Mouse (Mus musculus): ENCODE measurements around the gene Acap1.
"Not testable (repeated sequence)": the region's sequence is repeated elsewhere in the genome, so short reads cannot be mapped to it uniquely, and the experiment has no call there.

Gene Acap1

DNA sequence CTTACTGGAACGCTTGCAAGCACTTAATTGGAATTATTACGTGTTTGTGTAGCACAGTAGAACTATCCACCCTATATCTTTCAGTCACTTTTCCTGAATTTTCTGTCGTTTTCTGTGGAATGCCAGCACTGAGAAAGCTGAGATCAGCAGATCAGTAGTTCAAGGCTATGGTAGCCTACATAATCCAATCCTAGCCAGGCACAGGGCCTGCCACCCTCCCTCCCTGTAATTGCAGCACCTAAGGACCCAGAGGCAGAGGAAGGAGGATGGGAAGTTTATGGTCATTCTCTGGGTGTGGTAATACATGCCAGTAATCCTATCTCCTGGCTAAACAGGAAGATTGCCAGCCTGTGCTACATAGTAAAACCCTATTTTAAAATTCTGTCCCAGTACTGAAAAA lies 27.5 kb upstream of the Acap1 start:
- in situ Hi-C loops (cut with MboI; ENCODE audit: unreplicated experiment in 2 of 2) = loop anchor here (5.0 kb wide), 2 partner anchors 40 to 250 kb away; partner anchors contain the start of genes Kctd11 (in 2 of the 2) and Eif4a1 (in 1 of the 2)

DNA sequence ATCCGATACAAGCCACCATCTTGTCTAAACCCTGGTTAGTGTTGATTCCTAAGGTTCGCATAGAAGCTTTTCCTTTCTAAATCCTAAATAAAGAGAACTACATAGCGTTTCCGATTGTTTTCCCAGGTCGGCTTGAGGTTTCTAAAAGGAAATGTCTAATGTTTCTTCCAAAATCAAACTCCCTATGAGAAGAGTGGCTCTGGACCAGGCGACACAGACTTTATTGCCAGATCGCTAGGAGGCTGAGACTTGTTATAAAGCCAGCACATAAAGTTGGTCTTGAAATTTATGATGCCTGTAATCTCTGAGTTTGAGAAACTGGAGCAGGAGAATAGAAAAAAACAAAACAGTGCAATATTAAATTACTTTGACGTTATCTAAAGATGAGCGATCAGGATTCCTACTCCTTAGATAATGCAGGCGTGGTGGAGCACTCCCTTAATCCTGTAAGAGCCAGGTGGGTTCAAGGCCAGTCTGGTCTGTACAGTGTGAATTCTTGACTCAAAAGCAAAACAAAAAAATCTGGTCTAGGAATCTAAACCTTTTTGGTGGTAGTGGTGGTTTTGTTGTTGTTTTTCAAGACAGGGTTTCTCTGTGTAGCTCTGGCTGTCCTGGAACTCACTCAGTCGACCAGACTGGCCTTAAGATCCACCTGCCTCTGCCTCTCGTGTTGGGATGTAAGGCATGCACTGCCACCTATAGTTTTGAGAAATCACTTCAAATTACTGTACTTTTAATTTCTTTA lies 26.8 kb upstream of the Acap1 start:
- in situ Hi-C loops (cut with MboI; ENCODE audit: unreplicated experiment in 2 of 2) = loop anchor here (5.0 kb wide), 2 partner anchors 40 to 250 kb away; partner anchors contain the start of genes Kctd11 (in 2 of the 2) and Eif4a1 (in 1 of the 2)

DNA sequence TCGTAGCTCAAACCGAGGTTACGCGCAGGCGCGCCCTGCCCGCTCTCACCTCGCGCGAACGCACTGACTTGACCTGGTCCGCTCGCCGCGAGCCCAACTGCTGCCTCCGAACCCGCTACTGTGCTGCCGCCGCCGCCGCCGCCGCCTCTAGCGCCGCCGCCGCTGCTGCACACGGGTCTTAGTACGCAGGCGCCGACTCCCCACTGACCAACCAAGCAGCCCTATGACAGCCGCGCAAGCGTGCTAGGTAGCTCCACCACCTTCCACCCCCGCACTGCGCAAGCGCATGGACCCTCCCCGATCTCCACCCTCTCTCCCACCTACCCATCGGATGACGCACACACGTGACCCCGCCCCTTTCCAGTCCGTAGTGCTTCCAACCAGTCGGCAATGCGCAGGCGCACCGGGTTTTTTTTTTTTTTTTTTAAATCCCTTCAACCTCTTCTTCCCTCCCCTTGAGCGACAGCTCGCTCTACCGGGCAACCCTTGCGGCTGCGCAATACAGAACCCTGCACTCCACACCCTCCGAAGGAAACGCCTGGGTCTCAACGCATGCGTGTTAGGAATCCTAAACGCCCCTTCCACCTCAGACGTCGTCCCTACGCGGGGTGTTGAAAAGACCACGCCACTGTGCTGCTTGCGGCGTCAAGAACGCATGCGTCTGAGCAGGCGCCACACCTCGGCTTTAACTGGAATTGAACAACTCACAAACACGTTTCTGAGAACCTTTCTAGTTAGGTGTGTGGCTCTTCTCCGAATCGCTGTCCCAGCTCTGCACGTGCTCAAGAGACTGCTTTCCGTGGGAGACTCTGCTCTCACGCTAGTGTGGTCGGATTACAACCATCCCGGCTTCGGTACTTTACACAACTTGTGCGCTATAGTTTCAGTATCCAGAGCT lies 26.0 kb upstream of the Acap1 start, which contains the start of gene Eif5a:
TSS of gene Eif5a (minus strand) at position 845 of the 898 bp plus-strand sequence.
- in situ Hi-C loops (cut with MboI; ENCODE audit: unreplicated experiment in 2 of 2) = loop anchor here (5.0 kb wide), 2 partner anchors 39 to 249 kb away; partner anchors contain the start of genes Kctd11 (in 2 of the 2) and Eif4a1 (in 1 of the 2)

DNA sequence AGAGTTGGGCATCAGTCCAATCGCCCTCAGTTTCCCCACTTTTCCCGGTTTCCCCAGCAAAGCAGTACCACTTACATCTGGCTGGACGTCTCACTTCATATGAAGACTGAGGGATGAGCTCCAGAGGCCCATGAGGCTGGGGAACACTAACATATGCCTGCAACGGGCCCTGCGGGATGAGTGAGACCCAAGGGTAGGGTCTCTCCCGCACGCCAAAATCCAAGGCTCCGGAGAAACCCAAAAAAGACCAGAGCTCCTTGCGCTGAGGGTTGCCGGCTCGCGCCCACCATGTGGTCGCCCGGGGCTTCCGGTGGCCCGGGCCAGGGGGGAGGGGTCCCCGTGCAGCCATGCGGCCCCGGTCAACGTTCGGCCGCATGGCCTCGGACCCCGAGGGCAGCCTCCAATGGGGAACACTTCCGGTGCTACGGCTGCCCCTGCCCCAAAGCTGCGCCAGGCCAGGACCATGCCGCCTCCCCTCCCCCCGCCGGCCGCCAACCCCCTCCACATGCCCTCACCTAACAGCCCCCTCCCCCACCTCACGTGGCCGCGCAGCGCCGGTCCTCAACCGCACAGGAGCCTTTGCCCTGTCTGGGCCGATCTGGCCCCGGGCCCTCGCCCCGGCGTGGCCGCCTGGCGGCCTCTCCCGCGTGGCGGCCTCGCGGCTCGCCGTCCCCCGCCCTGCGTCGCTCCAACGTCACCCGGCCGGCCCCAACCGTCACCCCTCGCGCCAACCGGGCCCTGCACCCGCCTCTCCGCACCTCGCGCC lies 25.1 kb upstream of the Acap1 start:
- in situ Hi-C loops (cut with MboI; ENCODE audit: unreplicated experiment in 2 of 2) = loop anchor here (5.0 kb wide), 2 partner anchors 38 to 248 kb away; partner anchors contain the start of genes Kctd11 (in 2 of the 2) and Eif4a1 (in 1 of the 2)

DNA sequence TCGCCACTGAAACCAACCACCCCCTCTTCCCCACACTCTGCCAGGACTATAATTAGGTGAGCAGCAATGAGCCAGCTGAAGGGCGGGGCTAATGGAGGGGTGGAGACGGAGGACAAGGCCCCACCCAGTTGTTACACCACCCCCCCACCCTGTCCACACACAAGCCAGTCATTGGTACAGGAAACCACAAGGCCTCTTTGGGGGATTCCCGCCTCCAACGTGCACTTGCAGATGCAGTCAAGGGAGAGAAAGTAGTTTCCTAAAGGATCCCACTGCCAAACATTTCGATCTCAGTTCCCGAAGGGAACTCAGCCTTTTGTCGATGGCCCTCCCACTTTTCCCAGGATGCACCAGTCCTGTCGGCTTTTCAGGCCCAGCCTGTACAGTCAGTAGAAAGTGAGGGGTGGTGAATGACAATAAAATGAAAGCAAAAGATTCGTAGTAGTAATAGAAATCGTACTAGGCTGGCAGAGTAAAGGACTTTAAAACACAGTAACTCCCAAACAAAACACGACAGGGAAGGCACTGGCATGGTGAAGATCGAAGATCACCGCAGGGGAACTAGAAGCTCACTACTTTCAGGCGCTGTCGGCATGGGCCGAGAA lies 24.4 kb upstream of the Acap1 start:
- in situ Hi-C loops (cut with MboI; ENCODE audit: unreplicated experiment in 2 of 2) = loop anchor here (5.0 kb wide), 2 partner anchors 37 to 247 kb away; partner anchors contain the start of genes Kctd11 (in 2 of the 2) and Eif4a1 (in 1 of the 2)

DNA sequence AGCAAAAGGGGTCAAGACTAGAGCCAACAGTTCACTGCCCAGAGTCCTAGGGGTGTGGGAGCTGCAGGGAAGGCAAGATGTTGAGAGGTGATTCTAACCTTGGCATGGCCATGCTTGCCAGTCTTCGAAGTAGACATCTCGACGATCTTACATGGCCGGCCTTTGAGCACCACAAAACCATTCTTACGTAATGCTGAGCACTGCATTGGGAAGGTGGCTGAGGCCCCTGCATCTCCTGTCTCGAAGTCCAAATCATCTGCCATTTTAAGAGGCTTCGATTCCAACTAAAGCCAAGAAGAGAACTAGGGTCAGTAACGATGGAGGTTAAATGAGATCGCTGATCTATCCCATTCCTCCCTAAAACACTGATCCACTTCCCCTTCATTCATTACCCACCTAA lies 23.7 kb upstream of the Acap1 start:
- in situ Hi-C loops (cut with MboI; ENCODE audit: unreplicated experiment in 2 of 2) = no loop called here

DNA sequence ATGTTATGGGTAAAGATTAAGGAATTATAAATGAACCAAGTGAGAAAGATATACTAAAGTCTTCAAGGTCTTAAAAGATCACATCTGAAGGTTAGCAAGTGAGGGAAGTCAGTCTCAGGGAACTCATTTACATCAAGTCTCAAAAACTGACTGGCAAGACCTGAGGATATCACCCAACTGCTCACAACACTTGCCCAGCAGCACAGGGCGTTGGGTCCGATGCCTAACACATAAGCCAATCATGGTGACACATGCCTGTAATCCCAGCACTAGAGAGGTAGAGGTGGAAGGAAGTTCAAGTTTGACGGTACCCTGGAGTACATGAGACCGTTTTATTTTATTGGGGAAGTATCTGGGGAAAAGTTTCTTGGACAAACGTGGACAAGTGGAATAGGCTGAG lies 22.8 kb upstream of the Acap1 start:
- in situ Hi-C loops (cut with MboI; ENCODE audit: unreplicated experiment in 2 of 2) = no loop called here

DNA sequence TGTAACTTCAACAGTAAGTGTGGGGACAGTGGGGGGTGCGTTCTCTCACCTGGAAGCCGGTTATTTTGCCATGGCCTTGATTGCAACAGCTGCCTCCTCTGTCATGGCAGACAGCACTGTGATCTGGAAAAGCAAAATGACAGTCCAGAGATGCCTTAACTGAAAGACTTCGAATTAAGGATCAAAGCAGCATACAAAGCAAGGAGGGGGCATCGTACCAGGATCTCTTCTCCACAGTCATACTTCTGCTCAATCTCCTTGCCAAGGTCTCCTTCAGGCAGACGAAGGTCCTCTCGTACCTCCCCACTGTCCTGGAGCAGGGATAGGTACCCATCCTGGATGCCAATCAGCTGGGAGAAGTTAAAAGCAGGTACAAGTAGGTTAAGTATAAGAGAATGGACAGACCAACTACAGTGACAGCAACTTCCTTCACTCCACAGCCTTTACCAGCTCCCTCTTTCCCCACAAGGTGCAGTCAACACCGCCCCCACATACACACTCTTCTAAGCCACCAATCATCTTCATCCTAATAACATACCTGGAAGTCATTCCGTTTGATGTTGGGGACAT lies 22.1 kb upstream of the Acap1 start:
- in situ Hi-C loops (cut with MboI; ENCODE audit: unreplicated experiment in 2 of 2) = no loop called here

DNA sequence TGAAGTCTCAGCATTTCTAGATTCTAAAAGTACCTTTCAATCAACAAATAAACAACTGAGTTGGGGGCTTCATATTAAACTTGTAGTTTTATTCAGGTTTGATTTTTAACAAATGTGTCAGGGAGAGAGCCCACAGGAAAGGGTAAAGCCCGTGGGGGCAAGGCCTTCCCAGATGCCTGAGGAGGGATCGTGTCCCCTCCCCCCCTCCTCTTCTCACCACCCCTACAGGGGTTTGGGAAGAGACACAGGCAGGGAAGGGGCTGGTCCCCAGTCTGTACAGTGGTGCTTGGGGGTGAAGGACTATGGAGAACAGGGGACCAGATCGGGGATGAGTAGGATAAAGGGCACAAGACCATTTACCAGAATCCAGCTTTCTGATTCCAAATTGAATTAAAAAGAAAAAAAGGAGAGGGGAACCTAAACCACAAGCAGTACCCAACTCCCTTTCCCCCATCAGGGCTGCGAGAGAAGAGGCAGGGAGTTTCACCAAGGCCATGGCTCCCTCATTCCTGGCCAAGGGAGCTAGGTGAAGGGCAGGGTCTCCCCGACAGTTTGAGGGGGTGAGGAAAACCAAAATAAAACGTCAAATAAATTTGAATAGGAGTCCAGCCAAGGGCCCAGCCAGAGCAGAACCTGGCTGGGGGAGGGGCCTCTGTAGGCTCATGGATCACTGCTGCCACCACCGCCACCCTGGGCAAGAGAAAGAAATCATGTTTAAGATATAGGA lies 21.5 kb upstream of the Acap1 start:
- in situ Hi-C loops (cut with MboI; ENCODE audit: unreplicated experiment in 2 of 2) = not testable (repeated sequence)

DNA sequence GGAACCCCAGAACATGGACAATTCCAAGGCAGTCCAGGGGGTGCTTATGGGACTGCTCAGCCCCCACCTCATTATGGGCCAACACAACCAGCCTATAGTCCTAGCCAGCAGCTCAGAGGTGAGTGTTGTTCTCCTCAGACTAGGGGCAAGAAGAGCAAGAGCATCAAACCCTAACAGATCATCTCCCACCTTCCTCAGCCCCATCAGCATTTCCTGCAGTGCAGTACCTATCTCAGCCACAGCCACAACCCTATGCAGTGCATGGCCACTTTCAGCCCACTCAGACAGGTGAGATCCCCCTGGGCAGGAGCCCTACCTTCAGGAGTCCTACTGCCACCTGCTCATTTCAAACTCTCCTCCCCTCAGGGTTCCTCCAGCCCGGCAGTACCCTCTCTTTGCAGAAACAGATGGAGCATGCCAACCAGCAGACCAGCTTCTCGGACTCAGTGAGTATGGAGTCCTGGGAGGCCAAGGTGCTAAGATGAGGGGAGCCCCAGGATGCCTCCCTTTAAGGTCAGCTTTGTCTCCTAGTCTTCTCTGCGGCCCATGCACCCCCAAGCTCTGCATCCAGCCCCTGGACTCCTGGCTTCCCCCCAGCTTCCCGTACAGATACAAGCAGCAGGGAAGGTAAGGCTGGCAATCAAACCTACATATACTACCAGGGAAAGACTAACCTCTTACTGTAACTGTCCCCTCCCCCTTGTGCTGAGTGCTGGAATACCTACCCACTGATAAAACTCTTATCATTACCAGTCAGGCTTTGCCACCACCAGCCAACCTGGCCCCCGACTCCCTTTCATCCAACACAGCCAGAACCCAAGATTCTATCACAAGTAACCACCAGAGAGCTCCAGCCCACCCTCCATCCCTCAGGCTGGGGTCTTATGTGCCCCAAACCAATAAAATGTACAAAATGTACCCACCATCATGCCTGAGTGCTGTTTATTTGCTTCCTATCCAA lies 20.6 kb upstream of the Acap1 start:
- in situ Hi-C loops (cut with MboI; ENCODE audit: unreplicated experiment in 2 of 2) = no loop called here

DNA sequence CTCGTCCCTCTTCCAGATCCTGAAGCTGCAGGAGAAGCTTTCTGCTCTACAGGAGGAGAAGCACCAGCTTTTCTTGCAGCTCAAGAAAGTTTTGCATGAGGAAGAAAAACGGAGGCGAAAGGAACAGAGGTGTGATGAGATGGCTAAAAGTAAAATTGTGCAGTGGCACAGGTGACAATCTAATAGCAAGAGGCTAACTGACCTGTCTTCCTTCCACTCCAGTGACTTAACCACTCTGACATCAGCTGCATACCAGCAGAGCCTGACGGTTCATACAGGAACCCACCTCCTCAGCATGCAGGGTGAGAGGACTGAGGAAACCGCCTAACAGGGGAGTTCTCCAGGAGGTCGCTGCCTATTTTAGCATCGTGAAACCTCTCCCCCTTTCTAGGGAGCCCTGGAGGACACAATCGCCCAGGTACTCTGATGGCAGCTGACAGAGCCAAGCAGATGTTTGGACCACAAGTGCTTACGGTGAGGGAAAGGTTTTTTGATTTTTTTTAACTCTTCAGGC lies 19.6 kb upstream of the Acap1 start:
- in situ Hi-C loops (cut with MboI; ENCODE audit: unreplicated experiment in 2 of 2) = no loop called here

DNA sequence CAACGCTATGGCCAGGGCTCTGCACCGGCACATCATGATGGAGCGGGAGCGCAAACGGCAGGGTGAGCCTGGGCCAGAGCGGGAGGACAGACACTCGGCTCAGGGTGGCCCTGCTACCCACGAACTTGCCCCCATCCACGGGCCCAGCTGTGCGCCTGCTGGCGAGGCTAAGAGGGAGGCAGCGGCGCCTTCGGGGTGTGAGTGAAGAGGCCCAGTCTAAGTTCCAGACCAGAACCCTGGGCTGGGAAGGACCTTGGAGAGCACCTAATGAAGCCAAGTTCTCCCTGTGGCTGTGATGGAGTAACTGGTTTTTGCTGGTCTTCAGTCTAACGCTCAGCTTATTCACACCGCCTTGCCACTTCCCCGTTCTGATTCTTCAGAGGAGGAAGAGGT lies 19.0 kb upstream of the Acap1 start:
- in situ Hi-C loops (cut with MboI; ENCODE audit: unreplicated experiment in 2 of 2) = no loop called here

DNA sequence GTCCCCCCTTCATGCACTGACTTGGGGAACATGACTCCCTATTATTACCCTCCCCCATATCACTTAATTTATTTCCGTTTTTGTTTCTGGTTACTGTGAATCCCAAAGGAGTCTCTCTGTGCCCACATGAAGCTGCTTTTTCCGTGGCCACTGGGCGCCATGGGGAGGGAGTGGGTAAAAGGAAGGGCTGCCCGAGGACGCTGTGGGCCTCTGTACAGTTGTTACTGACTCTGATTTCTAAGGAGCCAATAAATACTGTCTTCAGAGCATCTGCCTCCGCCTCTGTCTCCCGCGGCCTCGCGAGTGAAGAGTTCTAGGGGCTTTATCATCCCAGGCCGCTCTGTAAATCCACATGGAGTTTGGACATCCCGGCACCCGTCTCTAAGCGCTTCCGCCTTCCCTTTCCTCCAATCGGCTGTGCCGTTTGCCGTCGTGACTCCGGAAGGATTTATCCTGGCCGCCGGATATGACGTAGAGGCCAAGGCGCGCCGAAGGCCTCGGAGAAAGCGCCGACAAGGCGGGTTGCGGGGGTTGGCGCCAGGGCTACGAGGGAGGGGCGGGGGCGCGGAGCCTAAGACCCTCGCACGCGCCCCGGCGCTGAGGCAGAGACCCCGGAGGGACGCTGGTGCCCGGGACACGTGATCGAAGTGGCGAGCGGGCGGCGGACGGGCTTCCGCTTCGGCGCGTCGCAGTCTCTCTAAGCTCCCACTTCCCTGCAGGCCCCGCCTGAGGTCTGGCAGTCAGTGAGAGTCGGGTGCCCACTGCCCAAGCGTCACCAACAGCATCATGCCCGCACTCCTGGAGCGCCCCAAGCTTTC lies 18.4 kb upstream of the Acap1 start, which contains the start of gene Gps2:
TSS of gene Gps2 (plus strand) at position 335 of the 818 bp plus-strand sequence.
- in situ Hi-C loops (cut with MboI; ENCODE audit: unreplicated experiment in 2 of 2) = no loop called here

DNA sequence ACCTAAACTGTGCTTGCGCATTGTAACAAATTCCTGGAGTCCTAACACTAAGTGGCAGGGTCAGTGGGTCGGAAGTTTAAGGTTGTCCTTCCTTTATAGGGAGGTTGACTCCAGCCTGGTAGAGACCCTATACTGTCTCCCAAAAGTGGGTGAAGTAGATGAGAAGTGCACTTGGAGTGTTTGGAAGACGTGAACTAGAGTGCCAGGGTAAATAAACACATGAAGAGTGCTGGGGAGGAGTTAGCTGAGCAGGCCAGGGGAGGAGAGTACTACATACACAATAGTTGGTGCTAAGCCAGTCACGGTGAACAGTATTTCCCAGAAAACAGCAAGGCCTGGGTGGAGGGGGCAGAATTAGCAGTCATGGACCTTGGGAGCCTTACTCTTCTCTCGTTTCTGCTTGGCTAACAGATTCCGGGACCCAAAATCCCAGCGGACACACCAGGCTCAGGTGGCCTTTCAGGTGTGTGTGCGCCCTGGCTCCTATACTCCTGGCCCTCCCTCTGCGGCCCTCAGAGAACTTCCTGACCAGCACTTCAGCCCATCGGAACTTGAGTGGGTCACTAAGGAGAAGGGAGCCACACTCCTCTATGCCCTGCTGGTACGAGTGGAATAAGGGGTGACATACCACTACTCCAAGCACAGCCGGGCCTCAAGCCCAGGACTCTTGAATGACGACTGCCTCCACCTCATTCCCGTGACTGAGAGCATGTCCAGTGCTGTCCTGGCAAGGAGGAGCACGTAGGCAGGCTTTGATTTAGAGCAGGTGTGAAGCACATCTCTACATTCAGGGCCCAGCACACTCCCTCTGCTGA lies 17.6 kb upstream of the Acap1 start:
- in situ Hi-C loops (cut with MboI; ENCODE audit: unreplicated experiment in 2 of 2) = no loop called here

DNA sequence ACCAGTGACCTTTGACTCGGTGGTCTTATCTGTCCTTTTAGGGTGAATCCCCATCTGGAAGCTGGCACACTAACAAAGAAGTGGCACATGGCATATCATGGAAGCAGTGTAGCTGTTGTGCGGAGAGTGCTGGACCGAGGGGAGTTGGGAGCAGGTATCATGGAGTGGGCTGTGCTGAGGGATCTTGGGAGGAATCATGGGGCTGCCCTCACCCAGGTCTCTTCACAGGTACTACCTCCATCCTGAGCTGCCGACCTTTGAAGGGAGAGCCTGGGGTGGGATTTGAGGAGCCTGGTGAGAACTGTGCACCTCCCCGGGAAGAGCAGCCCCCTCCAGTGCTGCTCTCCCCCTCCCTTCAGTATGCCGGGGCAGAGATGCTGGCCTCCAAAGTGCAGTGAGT lies 16.4 kb upstream of the Acap1 start:
- in situ Hi-C loops (cut with MboI; ENCODE audit: unreplicated experiment in 2 of 2) = no loop called here
